Mouse (Mus musculus): ENCODE data around the gene Cyb5d2.
"Not testable (repeated sequence)": the region's sequence is repeated elsewhere in the genome, so short reads cannot be mapped to it uniquely, and the experiment has no call there.

The Cyb5d2 gene

GRCm38 (mm10) chr11:72778957-72779356, 17.0 kb downstream of the Cyb5d2 start:
- DNase-seq (ENCODE audit: low read depth in 1 of 2, low spot score in 2 of 2) = no peak

GRCm38 (mm10) chr11:72772611-72773010, 23.3 kb downstream of the Cyb5d2 start:
- DNase-seq (ENCODE audit: low read depth in 1 of 2, low spot score in 2 of 2) = not testable (repeated sequence)

- no peak for DNase-seq (ENCODE audit: low read depth in 1 of 2, low spot score in 2 of 2)
Measured at GRCm38 (mm10) chr11:72771461-72771860, 24.5 kb downstream of the Cyb5d2 start.

- no peak for DNase-seq (ENCODE audit: low read depth in 1 of 2, low spot score in 2 of 2)
Measured at GRCm38 (mm10) chr11:72770816-72771215, 25.1 kb downstream of the Cyb5d2 start.

- DNase-seq (ENCODE audit: low read depth in 1 of 2, low spot score in 2 of 2) = no peak
Measured at GRCm38 (mm10) chr11:72770324-72770723, 25.6 kb downstream of the Cyb5d2 start.

GRCm38 (mm10) chr11:72769061-72769460, 26.9 kb downstream of the Cyb5d2 start:
- no peak for DNase-seq (ENCODE audit: low read depth in 1 of 2, low spot score in 2 of 2)

GRCm38 (mm10) chr11:72767716-72768115, 28.2 kb downstream of the Cyb5d2 start:
- DNase-seq (ENCODE audit: low read depth in 1 of 2, low spot score in 2 of 2) = no peak

- DNase-seq (ENCODE audit: low read depth in 1 of 2, low spot score in 2 of 2) = no peak
Measured at GRCm38 (mm10) chr11:72764270-72764669, 31.7 kb downstream of the Cyb5d2 start.

- DNase-seq (ENCODE audit: low read depth in 1 of 2, low spot score in 2 of 2) = no peak
Measured at GRCm38 (mm10) chr11:72760781-72761180, 35.2 kb downstream of the Cyb5d2 start.

GRCm38 (mm10) chr11:72759581-72759980, 36.4 kb downstream of the Cyb5d2 start:
- DNase-seq (ENCODE audit: low read depth in 1 of 2, low spot score in 2 of 2) = no peak

- no peak for DNase-seq (ENCODE audit: low read depth in 1 of 2, low spot score in 2 of 2)
Measured at GRCm38 (mm10) chr11:72758316-72758715, 37.6 kb downstream of the Cyb5d2 start.

- no peak for DNase-seq (ENCODE audit: low read depth in 1 of 2, low spot score in 2 of 2)
Measured at GRCm38 (mm10) chr11:72751956-72752355, 44.0 kb downstream of the Cyb5d2 start.

GRCm38 (mm10) chr11:72739048-72739447, 56.9 kb downstream of the Cyb5d2 start:
- no peak for DNase-seq (ENCODE audit: low read depth in 1 of 2, low spot score in 2 of 2)

- not testable (repeated sequence) for DNase-seq (ENCODE audit: low read depth in 1 of 2, low spot score in 2 of 2)
Measured at GRCm38 (mm10) chr11:72737517-72737916, 58.4 kb downstream of the Cyb5d2 start.

GRCm38 (mm10) chr11:72736320-72736719, 59.6 kb downstream of the Cyb5d2 start:
- no peak for DNase-seq (ENCODE audit: low read depth in 1 of 2, low spot score in 2 of 2)

- DNase-seq (ENCODE audit: low read depth in 1 of 2, low spot score in 2 of 2) = no peak
Measured at GRCm38 (mm10) chr11:72735519-72735860, 60.5 kb downstream of the Cyb5d2 start.

- no peak for DNase-seq (ENCODE audit: low read depth in 1 of 2, low spot score in 2 of 2)
Measured at GRCm38 (mm10) chr11:72734840-72735518, 61.0 kb downstream of the Cyb5d2 start.

- no peak for DNase-seq (ENCODE audit: low read depth in 1 of 2, low spot score in 2 of 2)
Measured at GRCm38 (mm10) chr11:72733736-72734135, 62.2 kb downstream of the Cyb5d2 start.
